ENCODE assay signal across 18 mouse cellular contexts in the genomic region with DNA sequence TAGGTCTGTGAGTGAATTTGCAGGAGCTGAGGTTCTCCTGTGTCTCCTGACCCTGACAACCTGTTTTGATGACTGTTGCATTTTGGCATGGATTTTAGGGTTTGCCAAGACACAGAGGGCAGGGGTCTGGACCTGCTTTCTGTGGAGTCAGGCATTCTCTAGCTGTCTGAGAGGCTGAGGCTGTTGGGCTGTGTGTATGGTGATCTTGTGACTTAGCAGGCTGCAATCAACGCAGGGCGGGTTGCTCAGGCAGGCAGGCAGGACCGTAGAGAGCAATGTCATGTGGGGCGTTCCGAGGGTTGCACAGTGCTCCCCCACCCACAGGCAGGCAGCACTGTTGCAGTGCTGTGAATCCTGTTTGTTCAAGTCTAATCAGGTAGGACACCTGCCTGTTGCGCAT. TPM values are rescaled to one million over a fixed set of nuclear protein-coding genes. Genes with fewer than 3 reads are reported as not detected.
DNase-seq lines count a peak whose midpoint lies in the region; ATAC-seq and TF ChIP-seq lines count a peak whose summit lies in the region.
"Had no signal": no experiment of that assay in that cellular context is flagged by ENCODE, and none has a peak within 500 bp of the region (broad histone marks: within the 10 kb centered on the region; RNA-seq: fewer than 3 reads in every experiment).

No protein-coding gene starts in this region.

- no peaks in the 10 kb centered on the region for H3K4me1 ChIP-seq in intestine, embryonic 15.5 days (replicated peaks)
- no peaks in the 10 kb centered on the region for H3K4me1 ChIP-seq in intestine, postnatal 0 days (replicated peaks; ENCODE audit: control insufficient read depth, insufficient read depth, low read length)
- H3K4me1 ChIP-seq in kidney, embryonic 15.5 days, result no peaks in the 10 kb centered on the region
- no peaks in the 10 kb centered on the region for H3K4me1 ChIP-seq in liver, embryonic 16.5 days (ENCODE audit: control insufficient read depth, low read depth, low read length)
- no peaks in the 10 kb centered on the region for H3K4me1 ChIP-seq in forebrain, embryonic 10.5 days
- H3K4me1 ChIP-seq: embryonic facial prominence, embryonic 12.5 days; forebrain, embryonic 12.5 days; hindbrain, embryonic 10.5 days had no signal

- no peak overlapping the region for H3K27ac ChIP-seq in intestine, embryonic 15.5 days
- H3K27ac ChIP-seq in intestine, postnatal 0 days (ENCODE audit: low read depth, low read length), result no peak overlapping the region
- no peak overlapping the region for H3K27ac ChIP-seq in kidney, embryonic 15.5 days
- H3K27ac ChIP-seq in liver, embryonic 16.5 days (ENCODE audit: low read length), result no peak overlapping the region
- H3K27ac ChIP-seq in forebrain, embryonic 10.5 days, result no peak overlapping the region
- H3K27ac ChIP-seq: embryonic facial prominence, embryonic 12.5 days; forebrain, embryonic 12.5 days; heart, adult 2 months; hindbrain, embryonic 10.5 days had no signal

- ATAC-seq in intestine, embryonic 15.5 days, result peak; percentile 45; the same call in 1 of the 2 replicates
- ATAC-seq in intestine, postnatal 0 days, result no peak
- ATAC-seq in kidney, embryonic 15.5 days (replicated peaks; ENCODE audit: low FRiP score), result no peak
- ATAC-seq in liver, embryonic 16.5 days (ENCODE audit: low read depth), result 0 out of 2 replicates have a peak, but pooled peaks have one; percentile 19
- ATAC-seq: forebrain, embryonic 16.5 days had no signal

- 81% methylated on average over 6 of the region's 6 CpGs for WGBS in intestine, embryonic 15.5 days
- 64% methylated on average over 6 of the region's 6 CpGs for WGBS in intestine, postnatal 0 days
- WGBS in kidney, embryonic 15.5 days, result 89% methylated on average over 6 of the region's 6 CpGs
- WGBS in liver, embryonic 16.5 days (ENCODE audit: insufficient replicate concordance), result 79% methylated on average over 6 of the region's 6 CpGs
- 97% methylated on average over 6 of the region's 6 CpGs for WGBS in forebrain, embryonic 10.5 days

- H3K4me2 ChIP-seq in intestine, embryonic 15.5 days (replicated peaks), result no peak overlapping the region
- no peak overlapping the region for H3K4me2 ChIP-seq in intestine, postnatal 0 days (replicated peaks; ENCODE audit: low read depth)
- no peak overlapping the region for H3K4me2 ChIP-seq in kidney, embryonic 15.5 days
- H3K4me2 ChIP-seq in liver, embryonic 16.5 days (ENCODE audit: low read depth, low read length), result no peak overlapping the region
- H3K4me2 ChIP-seq: embryonic facial prominence, embryonic 12.5 days; forebrain, embryonic 12.5 days; heart, embryonic 12.5 days had no signal

- no peaks in the 10 kb centered on the region for H3K27me3 ChIP-seq in intestine, embryonic 15.5 days (replicated peaks)
- H3K27me3 ChIP-seq in intestine, postnatal 0 days (replicated peaks; ENCODE audit: control insufficient read depth, insufficient read depth, low read length), result no peaks in the 10 kb centered on the region
- no peaks in the 10 kb centered on the region for H3K27me3 ChIP-seq in kidney, embryonic 15.5 days
- H3K27me3 ChIP-seq in liver, embryonic 16.5 days (ENCODE audit: control insufficient read depth, insufficient read depth, low read depth, low read length), result no peaks in the 10 kb centered on the region
- H3K27me3 ChIP-seq in forebrain, embryonic 10.5 days (ENCODE audit: poor library complexity, severe bottlenecking), result no peaks in the 10 kb centered on the region
- H3K27me3 ChIP-seq: embryonic facial prominence, embryonic 12.5 days; forebrain, embryonic 12.5 days; heart, embryonic 12.5 days had no signal

- H3K9ac ChIP-seq in intestine, embryonic 15.5 days, result no peak overlapping the region
- no peak overlapping the region for H3K9ac ChIP-seq in intestine, postnatal 0 days (ENCODE audit: low read depth, low read length)
- no peak overlapping the region for H3K9ac ChIP-seq in kidney, embryonic 15.5 days
- H3K9ac ChIP-seq in liver, embryonic 16.5 days (ENCODE audit: low read depth, low read length), result no peak overlapping the region
- H3K9ac ChIP-seq: embryonic facial prominence, embryonic 12.5 days; forebrain, embryonic 12.5 days; heart, embryonic 12.5 days had no signal

- no peak overlapping the region for H3K4me3 ChIP-seq in intestine, embryonic 15.5 days (replicated peaks)
- H3K4me3 ChIP-seq in intestine, postnatal 0 days (ENCODE audit: low read depth, low read length), result no peak overlapping the region
- H3K4me3 ChIP-seq in kidney, embryonic 15.5 days (replicated peaks), result no peak overlapping the region
- H3K4me3 ChIP-seq in liver, embryonic 16.5 days (ENCODE audit: low read depth, low read length), result no peak overlapping the region
- H3K4me3 ChIP-seq in forebrain, embryonic 10.5 days, result no peak overlapping the region
- H3K4me3 ChIP-seq: embryonic facial prominence, embryonic 12.5 days; forebrain, embryonic 12.5 days; heart, adult 2 months; heart, embryonic 12.5 days; hindbrain, embryonic 10.5 days had no signal

- no peak for TF ChIP-seq CTCF in intestine, postnatal 0 days (IDR thresholded peaks at IDR 0.05; ENCODE audit: low read depth)

- peaks cover 11% of the 10 kb centered on the region; the same call in 1 of the 2 replicates for H3K36me3 ChIP-seq in intestine, embryonic 15.5 days
- peaks cover 30% of the 10 kb centered on the region for H3K36me3 ChIP-seq in intestine, postnatal 0 days (ENCODE audit: control insufficient read depth, insufficient read depth)
- peaks cover 80% of the 10 kb centered on the region for H3K36me3 ChIP-seq in kidney, embryonic 15.5 days
- H3K36me3 ChIP-seq in liver, embryonic 16.5 days (ENCODE audit: control insufficient read depth, insufficient read depth), result no peaks in the 10 kb centered on the region; the same call in 1 of the 2 replicates
- peaks cover 84% of the 10 kb centered on the region for H3K36me3 ChIP-seq in forebrain, embryonic 10.5 days (replicated peaks)

- H3K9me3 ChIP-seq in intestine, embryonic 15.5 days, result no peaks in the 10 kb centered on the region
- no peaks in the 10 kb centered on the region for H3K9me3 ChIP-seq in intestine, postnatal 0 days (ENCODE audit: control insufficient read depth)
- no peaks in the 10 kb centered on the region for H3K9me3 ChIP-seq in kidney, embryonic 15.5 days (replicated peaks)
- no peaks in the 10 kb centered on the region for H3K9me3 ChIP-seq in liver, embryonic 16.5 days (replicated peaks; ENCODE audit: control insufficient read depth, low read length)
- no peaks in the 10 kb centered on the region for H3K9me3 ChIP-seq in forebrain, embryonic 10.5 days
- H3K9me3 ChIP-seq: embryonic facial prominence, embryonic 12.5 days; forebrain, embryonic 12.5 days; heart, embryonic 12.5 days; hindbrain, embryonic 10.5 days had no signal

- peak; percentile 43 for DNase-seq in kidney, adult 9 months
- no peak for DNase-seq in liver
- no peak for DNase-seq in forebrain, embryonic 10.5 days (ENCODE audit: extremely low spot score, low spot score)
- DNase-seq: adrenal gland, postnatal 14 days; cerebellum, adult 11-12 months; cerebellum, adult 9-10 months; cerebellum, postnatal 25 days; gastrocnemius, postnatal 10 days; heart, adult 2 months had no signal

RNA-seq across cellular contexts. Expression of a gene that starts 15.5 kb away (rescaled TPM):
- 7.3 and 7.6 TPM in 2 replicates for polyA plus RNA-seq in intestine, embryonic 15.5 days (2015; fragmentation: Nextera tagmentation; extraction: Ambion mirVana)
- polyA plus RNA-seq in intestine, postnatal 0 days (2015; fragmentation: Nextera tagmentation; extraction: Ambion mirVana), result 3.2 and 3.6 TPM in 2 replicates
- 6.4 and 6.5 TPM in 2 replicates for polyA plus RNA-seq in kidney, embryonic 15.5 days (2015; fragmentation: Nextera tagmentation; extraction: Ambion mirVana)
- polyA plus RNA-seq in liver, embryonic 16.5 days (2015; fragmentation: Nextera tagmentation; extraction: Ambion mirVana), result 1.6 and 1.8 TPM in 2 replicates
- polyA plus RNA-seq in forebrain, embryonic 10.5 days (2016; fragmentation: Nextera tagmentation; extraction: Ambion mirVana), result 4.7 and 5.1 TPM in 2 replicates

RNA-seq across cellular contexts. Expression of a gene that starts 19.9 kb away (rescaled TPM):
- 2.0 and 2.4 TPM in 2 replicates for polyA plus RNA-seq in intestine, embryonic 15.5 days (2015; fragmentation: Nextera tagmentation; extraction: Ambion mirVana)
- 1.0 and 1.4 TPM in 2 replicates for polyA plus RNA-seq in intestine, postnatal 0 days (2015; fragmentation: Nextera tagmentation; extraction: Ambion mirVana)
- polyA plus RNA-seq in kidney, embryonic 15.5 days (2015; fragmentation: Nextera tagmentation; extraction: Ambion mirVana), result 4.6 and 5.0 TPM in 2 replicates
- polyA plus RNA-seq in liver, embryonic 16.5 days (2015; fragmentation: Nextera tagmentation; extraction: Ambion mirVana), result not detected in 2 replicates
- polyA plus RNA-seq in forebrain, embryonic 10.5 days (2016; fragmentation: Nextera tagmentation; extraction: Ambion mirVana), result 1.1 and 1.5 TPM in 2 replicates
- polyA plus RNA-seq: heart, adult 2 months had no signal

Comparison
In these comparisons a context has a peak if more than half of its experiments do, and no peak if none do; other contexts are left out.
1. ATAC-seq: peak in intestine, embryonic 15.5 days (single experiment) and liver, embryonic 16.5 days (single experiment); none in intestine, postnatal 0 days (single experiment) and kidney, embryonic 15.5 days (single experiment).